Mouse (Mus musculus) layer of hippocampus, postnatal 25 days (tissue): ENCODE data around the gene Pitx2. TPM values are rescaled to one million over a fixed set of nuclear protein-coding genes. Genes with fewer than 3 reads are reported as not detected.

Experiments
- DNase-seq, 2 experiments: peaks; one replicate each; pipeline ENCODE4 v3.0.0; 2022; ENCODE audit warnings: mixed read lengths in 2 of 2, low spot score in 1 of 2; ENCODE audit errors: extremely low spot score in 1 of 2
- total RNA-seq, 2 experiments: library from RNA; stranded (reverse); gene quantifications; 2 replicates each; pipeline ENCODE4 v1.2.3; 2021

The Pitx2 gene
- total RNA-seq, 2 experiments from 2014 or later = not detected

DNA sequence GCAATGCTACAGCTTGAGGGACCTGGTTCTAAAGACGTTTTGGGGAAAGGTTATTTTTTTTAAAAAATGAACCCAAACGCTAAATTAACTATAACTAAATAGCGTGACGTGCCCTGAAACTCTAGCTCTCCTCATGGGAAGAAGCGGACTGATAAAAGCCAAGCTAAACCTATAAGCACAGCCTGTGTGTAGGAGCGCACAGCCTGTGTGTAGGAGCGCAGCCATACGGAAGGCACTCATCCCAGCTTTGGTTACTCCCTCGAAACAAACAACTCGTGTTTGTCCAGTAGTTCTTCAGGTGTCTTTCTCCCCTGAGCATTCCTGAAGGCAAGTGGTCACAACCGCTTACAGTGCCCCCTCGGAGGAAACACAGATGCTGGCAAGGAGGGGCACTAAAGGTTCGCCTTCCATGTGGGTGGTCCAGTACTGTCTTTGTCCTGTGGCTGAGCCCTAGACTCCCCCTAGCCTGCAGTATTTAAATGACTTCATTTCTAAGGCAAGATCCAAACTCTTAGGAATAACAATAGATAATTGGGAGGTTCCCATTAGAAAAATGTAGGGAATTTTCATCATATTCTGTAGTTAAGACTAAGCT is 39.1 kb downstream of the Pitx2 start:
- no peak for DNase-seq

DNA sequence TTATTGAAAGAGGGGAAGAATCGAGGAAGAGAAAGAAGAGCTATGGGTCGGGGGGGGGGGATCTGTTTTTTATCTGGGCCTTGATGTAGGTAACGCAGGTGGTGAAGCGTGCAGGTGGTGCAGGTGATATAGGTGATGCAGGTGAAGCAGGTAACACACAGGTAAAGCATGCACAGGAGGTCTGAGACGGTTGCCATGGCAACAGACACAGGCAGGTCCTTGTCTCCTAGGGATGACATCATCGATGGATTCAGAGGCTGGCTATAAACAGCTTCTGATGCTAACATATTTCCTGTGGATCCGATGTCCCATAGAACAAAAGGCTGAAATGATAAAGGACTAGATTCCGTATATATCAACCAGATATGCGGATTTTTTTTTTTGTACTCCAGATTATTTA is 51.3 kb downstream of the Pitx2 start:
- DNase-seq = no peak

DNA sequence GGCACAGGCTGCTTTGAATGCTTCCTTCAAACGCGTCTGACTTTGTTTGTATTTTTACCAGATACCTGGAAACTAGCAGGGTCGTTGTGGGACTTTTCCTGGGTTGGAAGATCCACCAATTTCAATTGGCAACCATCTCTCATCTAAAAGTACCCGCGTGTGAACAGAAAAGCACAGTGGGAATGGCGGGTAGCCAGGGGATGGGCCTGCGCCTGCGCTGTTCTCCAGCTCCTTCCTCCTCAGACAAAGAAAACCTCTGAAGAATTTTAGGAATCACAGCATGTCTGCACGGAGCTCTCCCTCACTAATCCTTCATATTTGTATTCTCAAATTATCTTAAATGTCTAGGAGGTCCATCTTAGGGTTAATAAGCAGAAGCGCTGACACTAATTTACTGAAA is 54.6 kb downstream of the Pitx2 start:
- peak; percentile 31 to 55 for DNase-seq

DNA sequence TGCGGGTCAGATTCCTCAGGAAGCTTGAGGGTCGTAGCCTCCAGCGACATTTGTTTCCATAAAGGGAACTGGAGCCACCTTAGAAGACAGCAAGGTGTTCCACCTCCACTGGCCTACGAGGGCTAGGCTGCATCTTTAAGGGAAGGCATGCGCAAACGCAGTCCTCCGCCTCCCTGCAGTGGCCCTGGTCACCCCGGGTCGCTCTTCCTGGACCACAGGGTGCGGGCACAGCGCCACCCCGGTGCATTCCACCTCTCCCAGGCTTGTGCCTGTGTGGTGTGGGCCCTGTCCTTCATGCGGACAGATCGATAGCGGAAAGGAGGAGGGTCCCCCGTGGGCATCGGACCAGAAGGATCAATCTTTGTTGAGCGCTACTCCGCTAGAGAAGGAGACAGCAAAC is 56.6 kb downstream of the Pitx2 start:
- DNase-seq = no peak

DNA sequence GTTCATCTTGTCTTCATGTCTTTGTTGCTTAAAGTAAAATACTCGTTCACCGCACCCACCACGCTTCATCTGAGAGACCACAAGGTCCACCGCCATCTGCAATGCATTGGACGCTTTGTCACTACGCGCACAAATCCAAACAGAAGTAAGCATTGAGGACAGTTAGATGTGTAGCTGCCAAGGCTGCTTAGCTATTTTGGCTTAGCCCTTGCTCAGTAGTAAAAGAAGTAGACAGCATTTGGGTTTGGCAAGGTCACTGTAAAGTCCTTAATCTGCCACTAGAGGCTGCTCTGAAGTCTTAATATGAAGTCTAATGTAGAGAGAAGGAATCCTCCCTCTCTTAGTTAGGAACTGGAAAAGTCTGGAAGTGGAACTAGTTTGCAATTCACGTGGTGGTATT is 57.1 kb downstream of the Pitx2 start:
- no peak for DNase-seq

DNA sequence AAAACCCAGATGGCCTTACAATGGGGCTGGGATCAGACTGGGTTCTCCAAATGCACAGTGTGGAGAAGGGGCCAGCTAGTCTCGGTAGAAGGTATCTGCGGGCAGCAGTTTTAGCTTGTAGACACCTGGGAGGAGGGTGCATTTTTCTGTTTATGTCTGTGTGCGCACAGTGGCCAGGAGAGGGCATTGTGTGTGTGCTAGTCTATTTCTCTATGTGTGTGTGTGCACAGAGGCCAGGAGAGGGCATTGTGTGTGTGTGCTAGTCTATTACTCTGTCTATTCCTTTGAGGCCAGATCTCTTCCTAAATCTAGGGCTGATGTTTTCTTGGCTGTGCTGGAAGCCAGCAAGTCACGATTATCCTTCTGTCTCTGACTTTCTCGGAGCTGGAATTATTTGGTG is 58.8 kb downstream of the Pitx2 start:
- DNase-seq = no peak

Other genes starting within 250 kb of the Pitx2 start
- 1 to 10 TPM; 1.4 to 2.3 TPM for gene Enpep, start 132.8 kb downstream of the Pitx2 start, total RNA-seq